Comparison of ENCODE assay signal across 8 mouse cellular contexts in the genomic region with DNA sequence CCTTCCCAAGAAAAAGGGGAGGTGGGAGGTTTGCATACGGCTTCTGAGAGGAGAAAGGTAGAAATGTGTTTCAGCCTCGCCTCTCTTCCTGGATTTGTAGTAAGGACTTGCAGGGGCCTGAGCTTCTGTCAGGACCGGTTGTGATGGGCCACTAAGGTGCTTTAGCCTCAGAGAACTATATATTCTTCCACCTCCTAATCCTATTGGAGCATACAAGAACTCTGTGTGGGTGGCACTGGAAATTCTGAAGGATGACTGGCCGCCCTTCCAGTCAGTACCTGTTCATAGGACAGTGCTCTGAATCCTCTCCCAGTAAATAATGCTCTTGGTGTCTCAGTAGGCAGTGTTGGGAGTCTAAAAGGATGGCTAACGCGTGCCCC. TPM values are rescaled to one million over a fixed set of nuclear protein-coding genes. Genes with fewer than 3 reads are reported as not detected.
A peak's percentile ranks its signal among the peaks of the same experiment; 100 is the strongest.
DNase-seq lines count a peak whose midpoint lies in the region; ATAC-seq and TF ChIP-seq lines count a peak whose summit lies in the region.

No protein-coding gene starts in this region.

- peak; percentile 19 for ATAC-seq in forebrain, embryonic 13.5 days
- peak; percentile 43 for ATAC-seq in midbrain, embryonic 15.5 days (replicated peaks)

- no peaks in the 10 kb centered on the region for H3K9me3 ChIP-seq in forebrain, embryonic 13.5 days (replicated peaks)
- H3K9me3 ChIP-seq in midbrain, embryonic 15.5 days: no peaks in the 10 kb centered on the region

- WGBS in forebrain, embryonic 13.5 days: 19% methylated on average over 6 of the region's 6 CpGs
- WGBS in midbrain, embryonic 15.5 days: 17% methylated on average over 6 of the region's 6 CpGs

- peak overlapping the region; percentile 88 for H3K9ac ChIP-seq in forebrain, embryonic 13.5 days
- peak overlapping the region; percentile 86 for H3K9ac ChIP-seq in midbrain, embryonic 15.5 days

- no peaks in the 10 kb centered on the region for H3K27me3 ChIP-seq in forebrain, embryonic 13.5 days
- no peaks in the 10 kb centered on the region for H3K27me3 ChIP-seq in midbrain, embryonic 15.5 days (replicated peaks)

- H3K4me1 ChIP-seq in forebrain, embryonic 13.5 days: peaks cover 19% of the 10 kb centered on the region
- H3K4me1 ChIP-seq in midbrain, embryonic 15.5 days: peaks cover 23% of the 10 kb centered on the region

- no peak for TF ChIP-seq CTCF in layer of hippocampus, adult 2 months (conservative IDR thresholded peaks at IDR 0.05)

- DNase-seq in layer of hippocampus, adult 2 months (ENCODE audit: low spot score in 2 of 2): no peak
- DNase-seq in layer of hippocampus, adult 8-10 months (ENCODE audit: low spot score in 2 of 2): no peak
- DNase-seq in ZHBTc4 (ENCODE audit: low read depth, low spot score): peak; percentile 60
- DNase-seq in left cerebral cortex, adult 8-10 months (ENCODE audit: low spot score in 2 of 2): peak; percentile 21 to 30
- no peak for DNase-seq in urinary bladder, postnatal 4 days (ENCODE audit: low spot score in 2 of 2)
- no peak for DNase-seq in thymus, postnatal 36 days

- peak overlapping the region; percentile 93 for H3K4me3 ChIP-seq in layer of hippocampus, adult 2 months
- H3K4me3 ChIP-seq in forebrain, embryonic 13.5 days: peak overlapping the region; percentile 93
- peak overlapping the region; percentile 98 for H3K4me3 ChIP-seq in midbrain, embryonic 15.5 days

- H3K4me2 ChIP-seq in forebrain, embryonic 13.5 days: peak overlapping the region; percentile 81
- H3K4me2 ChIP-seq in midbrain, embryonic 15.5 days: peak overlapping the region; percentile 89

- peak overlapping the region; percentile 96 for H3K27ac ChIP-seq in layer of hippocampus, adult 2 months
- peak overlapping the region; percentile 80; the same call in 1 of the 2 replicates for H3K27ac ChIP-seq in forebrain, embryonic 13.5 days
- peak overlapping the region; percentile 88 for H3K27ac ChIP-seq in midbrain, embryonic 15.5 days

- H3K36me3 ChIP-seq in forebrain, embryonic 13.5 days (ENCODE audit: poor library complexity, severe bottlenecking): peaks cover 19% of the 10 kb centered on the region
- peaks cover 9% of the 10 kb centered on the region; the same call in 1 of the 2 replicates for H3K36me3 ChIP-seq in midbrain, embryonic 15.5 days (replicated peaks)

RNA-seq across cellular contexts. Expression of a gene that starts 0.6 kb away (rescaled TPM):
- 10 to 100 TPM; 64.4 to 65.3 TPM for total RNA-seq in layer of hippocampus, adult 2 months (2021)
- 10 to 100 TPM; 60.2 to 72.0 (median 65.2) TPM for total RNA-seq in layer of hippocampus, adult 8-10 months (2022)
- 126 and 129 TPM in 2 replicates for polyA plus RNA-seq in forebrain, embryonic 13.5 days (2015; fragmentation: Nextera tagmentation; extraction: Ambion mirVana)
- 10 to 100 TPM; 62.0 to 71.8 (median 65.0) TPM for total RNA-seq in left cerebral cortex, adult 8-10 months (2022)
- polyA plus RNA-seq in midbrain, embryonic 15.5 days (2015; fragmentation: Nextera tagmentation; extraction: Ambion mirVana): 133 and 134 TPM in 2 replicates

RNA-seq across cellular contexts. Expression of a gene that starts 51.4 kb away (rescaled TPM):
- 10 to 100 TPM; 52.7 to 52.9 TPM for total RNA-seq in layer of hippocampus, adult 2 months (2021)
- total RNA-seq in layer of hippocampus, adult 8-10 months (2022): 10 to 100 TPM; 52.0 to 55.0 (median 53.3) TPM
- 6.3 and 7.3 TPM in 2 replicates for polyA plus RNA-seq in forebrain, embryonic 13.5 days (2015; fragmentation: Nextera tagmentation; extraction: Ambion mirVana)
- total RNA-seq in left cerebral cortex, adult 8-10 months (2022): 10 to 100 TPM; 43.6 to 53.5 (median 47.1) TPM
- polyA plus RNA-seq in midbrain, embryonic 15.5 days (2015; fragmentation: Nextera tagmentation; extraction: Ambion mirVana): 15.8 and 16.7 TPM in 2 replicates

RNA-seq across cellular contexts. Expression of a gene that starts 54.6 kb away (rescaled TPM):
- 100 to 1,000 TPM; 142 to 147 TPM for total RNA-seq in layer of hippocampus, adult 2 months (2021)
- 100 to 1,000 TPM; 138 to 151 (median 148) TPM for total RNA-seq in layer of hippocampus, adult 8-10 months (2022)
- polyA plus RNA-seq in forebrain, embryonic 13.5 days (2015; fragmentation: Nextera tagmentation; extraction: Ambion mirVana): 2,450 and 2,763 TPM in 2 replicates
- total RNA-seq in left cerebral cortex, adult 8-10 months (2022): 100 to 1,000 TPM; 174 to 188 (median 180) TPM
- 694 and 721 TPM in 2 replicates for polyA plus RNA-seq in midbrain, embryonic 15.5 days (2015; fragmentation: Nextera tagmentation; extraction: Ambion mirVana)

Comparison
In these comparisons a context has a peak if more than half of its experiments do, and no peak if none do; other contexts are left out.
1. DNase-seq: peak in ZHBTc4 (single experiment) and left cerebral cortex, adult 8-10 months (2 of 2); none in layer of hippocampus, adult 2 months (0 of 2), layer of hippocampus, adult 8-10 months (0 of 2), urinary bladder, postnatal 4 days (0 of 2) and thymus, postnatal 36 days (0 of 2).
2. Peak in every context shown above with its lines, with median percentiles within 50 percentile points of each other: H3K27ac ChIP-seq and H3K4me3 ChIP-seq.